Mouse (Mus musculus) MEL (cell line): Measurements from ENCODE around the gene Sh2b3. TPM values are rescaled to one million over a fixed set of nuclear protein-coding genes. Genes with fewer than 3 reads are reported as not detected.

Experiments used
- DNase-seq: peaks from one replicate; pipeline ENCODE4 v3.0.0; 2011; ENCODE audit warnings: low read depth, low spot score
- H3K27ac ChIP-seq: 2 replicates; pipeline ENCODE4 v1.5.1; 2012; ENCODE audit warnings: low read depth, mild to moderate bottlenecking, control low read depth, low read length, moderate library complexity; ENCODE audit not compliant: control insufficient read depth
- H3K27me3 ChIP-seq, 2 experiments: fragments of 150-350 bp in 1 of 2; sonication (generic) in 1 of 2; 2 replicates each; pipeline ENCODE4 v1.6.1; 2012; ENCODE audit warnings: low read length in 2 of 2, mild to moderate bottlenecking in 2 of 2, improper control_type of control experiment in 1 of 2, moderate library complexity in 1 of 2; ENCODE audit not compliant: insufficient read depth in 2 of 2, control insufficient read depth in 1 of 2
- H3K36me3 ChIP-seq, 2 experiments: 2 replicates each; pipeline ENCODE4 v1.6.1; 2012 to 2014; ENCODE audit warnings: low read length in 2 of 2, improper control_type of control experiment in 1 of 2, inconsistent platforms in 1 of 2, mild to moderate bottlenecking in 1 of 2; ENCODE audit not compliant: insufficient read depth in 2 of 2, control insufficient read depth in 1 of 2
- H3K4me1 ChIP-seq, 2 experiments: fragments of 150-350 bp in 1 of 2; sonication (generic) in 1 of 2; 2 replicates each; pipeline ENCODE4 v1.6.1; 2012; ENCODE audit warnings: low read length in 2 of 2, improper control_type of control experiment in 1 of 2, mild to moderate bottlenecking in 1 of 2; ENCODE audit not compliant: insufficient read depth in 2 of 2, control insufficient read depth in 1 of 2
- H3K4me3 ChIP-seq, 2 experiments: fragments of 150-350 bp in 1 of 2; sonication (generic) in 1 of 2; 2 replicates each; pipeline ENCODE4 v1.5.1; 2012; ENCODE audit warnings: low read depth in 2 of 2, low read length in 2 of 2, mild to moderate bottlenecking in 2 of 2, moderate library complexity in 2 of 2, control low read depth in 1 of 2, improper control_type of control experiment in 1 of 2; ENCODE audit not compliant: control insufficient read depth in 1 of 2, insufficient read depth in 1 of 2
- H3K79me2 ChIP-seq: 2 replicates; pipeline ENCODE4 v1.6.1; 2012; ENCODE audit warnings: mild to moderate bottlenecking, low read length, moderate library complexity; ENCODE audit not compliant: control insufficient read depth, poor library complexity, insufficient read depth
- H3K9ac ChIP-seq: 2 replicates; pipeline ENCODE4 v1.6.1; 2012; ENCODE audit warnings: low read depth, mild to moderate bottlenecking, control low read depth, low read length, moderate library complexity; ENCODE audit not compliant: control insufficient read depth, poor library complexity, severe bottlenecking
- H3K9me3 ChIP-seq: fragments of 150-350 bp; sonication (generic); replicated peaks from 2 replicates; pipeline ENCODE4 v1.6.1; 2012; ENCODE audit warnings: mild to moderate bottlenecking, low read length, improper control_type of control experiment, moderate library complexity; ENCODE audit not compliant: insufficient read depth
- CHD1 ChIP-seq: IDR thresholded peaks from 2 replicates; pipeline ENCODE4 v1.6.1; 2012; ENCODE audit warnings: low read depth, mild to moderate bottlenecking, inconsistent platforms, low read length, improper control_type of control experiment
- E2F4 ChIP-seq: IDR thresholded peaks from 2 replicates; pipeline ENCODE4 v1.6.1; 2011; ENCODE audit warnings: low read depth, low read length, improper control_type of control experiment, borderline replicate concordance
- ELF1 ChIP-seq: IDR thresholded peaks from 2 replicates; pipeline ENCODE4 v1.6.1; 2014; ENCODE audit warnings: low read depth, mild to moderate bottlenecking, inconsistent platforms, low read length, improper control_type of control experiment, moderate library complexity
- EP300 ChIP-seq, 2 experiments: IDR thresholded peaks; 2 replicates each; pipeline ENCODE4 v1.6.1; 2011; ENCODE audit warnings: improper control_type of control experiment in 2 of 2, low read length in 2 of 2, low read depth in 1 of 2, mild to moderate bottlenecking in 1 of 2
- ETS1 ChIP-seq: IDR thresholded peaks from 2 replicates; pipeline ENCODE4 v1.6.1; 2012; ENCODE audit warnings: low read depth, mild to moderate bottlenecking, inconsistent platforms, low read length, improper control_type of control experiment, moderate library complexity
- KAT2A ChIP-seq: conservative IDR thresholded peaks from 2 replicates; pipeline ENCODE4 v1.6.1; 2012; ENCODE audit warnings: low read depth, low read length, improper control_type of control experiment, inconsistent platforms
- MAFK ChIP-seq: IDR thresholded peaks from 2 replicates; pipeline ENCODE4 v1.6.1; 2011; ENCODE audit warnings: low read depth, mild to moderate bottlenecking, low read length, improper control_type of control experiment, borderline replicate concordance
- MAX ChIP-seq: IDR thresholded peaks from 2 replicates; pipeline ENCODE4 v1.6.1; 2011; ENCODE audit warnings: low read length, improper control_type of control experiment
- MXI1 ChIP-seq: IDR thresholded peaks from 2 replicates; pipeline ENCODE4 v1.6.1; 2011; ENCODE audit warnings: mild to moderate bottlenecking, low read depth, low read length, improper control_type of control experiment
- MYB ChIP-seq: IDR thresholded peaks from 2 replicates; pipeline ENCODE4 v1.6.1; 2011; ENCODE audit warnings: mild to moderate bottlenecking, low read depth, low read length, improper control_type of control experiment
- MYC ChIP-seq: IDR thresholded peaks from 2 replicates; pipeline ENCODE4 v1.6.1; 2011; ENCODE audit warnings: low read depth, mild to moderate bottlenecking, low read length, improper control_type of control experiment, moderate library complexity
- NELFE ChIP-seq: IDR thresholded peaks from 2 replicates; pipeline ENCODE4 v1.6.1; 2011; ENCODE audit warnings: low read depth, low read length, improper control_type of control experiment
- NRF1 ChIP-seq: IDR thresholded peaks from 2 replicates; pipeline ENCODE4 v1.6.1; 2014; ENCODE audit warnings: low read depth, mild to moderate bottlenecking, inconsistent platforms, low read length, improper control_type of control experiment, moderate library complexity; ENCODE audit not compliant: poor library complexity, insufficient read depth, severe bottlenecking
- POLR2A ChIP-seq, 2 experiments: IDR thresholded peaks; 2 replicates each; pipeline ENCODE4 v1.6.1; 2011 to 2012; ENCODE audit warnings: low read length in 2 of 2, mild to moderate bottlenecking in 2 of 2, control low read depth in 1 of 2, improper control_type of control experiment in 1 of 2, low read depth in 1 of 2, moderate library complexity in 1 of 2; ENCODE audit not compliant: control insufficient read depth in 1 of 2, insufficient read depth in 1 of 2, poor library complexity in 1 of 2
- POLR2AphosphoS2 ChIP-seq: IDR thresholded peaks from 2 replicates; pipeline ENCODE4 v1.6.1; 2011; ENCODE audit warnings: low read length, improper control_type of control experiment
- RAD21 ChIP-seq: IDR thresholded peaks from 2 replicates; pipeline ENCODE4 v1.6.1; 2011; ENCODE audit warnings: mild to moderate bottlenecking, low read depth, low read length, improper control_type of control experiment
- RCOR1 ChIP-seq: IDR thresholded peaks from 2 replicates; pipeline ENCODE4 v1.6.1; 2012; ENCODE audit warnings: low read depth, mild to moderate bottlenecking, inconsistent platforms, low read length, improper control_type of control experiment
- SIN3A ChIP-seq: IDR thresholded peaks from 2 replicates; pipeline ENCODE4 v1.6.1; 2012; ENCODE audit warnings: low read length, improper control_type of control experiment, inconsistent platforms
- SMC3 ChIP-seq: IDR thresholded peaks from 2 replicates; pipeline ENCODE4 v1.6.1; 2011; ENCODE audit warnings: low read depth, low read length, improper control_type of control experiment
- TAL1 ChIP-seq: IDR thresholded peaks from 2 replicates; pipeline ENCODE4 v1.6.1; 2012; ENCODE audit warnings: mild to moderate bottlenecking, inconsistent platforms, low read length, moderate library complexity, mixed read lengths
- TCF12 ChIP-seq: IDR thresholded peaks from 2 replicates; pipeline ENCODE4 v1.6.1; 2014; ENCODE audit warnings: low read depth, mild to moderate bottlenecking, inconsistent platforms, low read length, improper control_type of control experiment, moderate library complexity
- UBTF ChIP-seq: IDR thresholded peaks from 2 replicates; pipeline ENCODE4 v1.6.1; 2012; ENCODE audit warnings: low read depth, mild to moderate bottlenecking, inconsistent platforms, low read length, improper control_type of control experiment, moderate library complexity, borderline replicate concordance; ENCODE audit not compliant: insufficient read depth
- ZMIZ1 ChIP-seq: IDR thresholded peaks from 2 replicates; pipeline ENCODE4 v1.6.1; 2012; ENCODE audit warnings: low read depth, mild to moderate bottlenecking, inconsistent platforms, low read length, improper control_type of control experiment, moderate library complexity
- polyA plus RNA-seq, 2 experiments: library from polyadenylated mRNA; stranded (reverse) in 1 of 2; unstranded in 1 of 2; fragments of >175 nt in 1 of 2; fragments of >200 nt in 1 of 2; gene quantifications; 2 replicates each; pipeline versions ENCODE4 v1.2.1 to v1.2.4; 2012; ENCODE audit warnings: low replicate concordance in 2 of 2, low read depth in 1 of 2; ENCODE audit not compliant: insufficient read length in 2 of 2, insufficient read depth in 1 of 2, missing spikeins in 1 of 2
- total RNA-seq: library from RNA; depleted of rRNA; stranded (reverse); fragments of 300-350 nt; gene quantifications from 2 replicates; pipeline ENCODE4 v1.2.3, GENCODE M21; 2012

Sh2b3 gene
- total and polyA plus RNA-seq, 3 experiments: 14.0 to 43.2 TPM; not detected in 1

DNA sequence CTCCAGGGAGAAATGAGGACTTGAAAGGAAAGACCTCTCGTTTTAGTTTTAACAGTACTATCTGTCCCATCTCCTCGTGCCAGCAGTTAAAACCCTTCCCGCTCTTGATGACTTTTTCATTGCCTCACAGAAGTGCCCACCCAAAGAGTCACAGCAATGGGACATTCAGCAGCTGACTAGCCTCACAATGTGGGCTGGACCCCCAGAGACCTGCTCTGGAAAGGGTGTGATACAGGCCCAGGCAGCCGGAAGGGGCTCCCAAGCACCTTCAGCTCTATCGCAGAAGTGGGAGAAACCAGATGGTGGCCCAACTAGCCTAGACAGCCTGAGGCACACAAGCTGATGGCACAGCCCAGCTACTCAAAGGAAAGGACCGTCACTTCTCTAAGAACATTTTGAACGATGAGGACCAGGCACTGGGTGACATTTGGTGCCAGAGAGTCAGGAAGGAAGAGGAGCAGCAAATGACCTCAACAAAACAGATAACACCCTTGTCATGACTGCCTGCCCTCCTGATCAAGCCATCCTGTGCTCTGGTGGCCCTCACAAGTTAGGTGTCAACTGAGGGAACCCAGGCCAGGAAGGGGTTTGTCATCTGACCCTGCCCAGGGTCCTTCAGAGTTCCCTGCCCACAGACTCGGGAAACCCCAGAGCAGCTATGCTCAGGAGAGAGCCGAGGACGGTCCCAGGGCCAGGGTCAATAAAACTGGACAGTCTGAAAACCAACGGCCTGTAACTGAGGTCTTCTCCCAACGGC lies 2.3 kb downstream of the Sh2b3 start:
- Histone ChIP-seq H3K9ac (peak overlapping the region; percentile 99), H3K4me1 (peaks cover 0 to 26% of the 10 kb centered on the region in 2 experiments; a peak in 3 of 4 replicates), H3K27ac (peak overlapping the region; percentile 27; the same call in 1 of the 2 replicates), H3K9me3 (no peaks in the 10 kb centered on the region), H3K4me3 (peak overlapping the region; percentile 70 to 93), H3K36me3 (peaks cover 0 to 19% of the 10 kb centered on the region in 2 experiments; a peak in 2 of 4 replicates), H3K79me2 (peaks cover 60% of the 10 kb centered on the region), H3K27me3 (no peaks in the 10 kb centered on the region)
- no peak for TF ChIP-seq UBTF
- no peak for TF ChIP-seq ETS1
- 0 out of 4 replicates have a peak, but pooled peaks of 1 of the 2 experiments have one; percentile 15 for TF ChIP-seq POLR2A (IDR thresholded peaks at IDR 0.05; ENCODE audit: control insufficient read depth in 1 of 2, insufficient read depth in 1 of 2, low read depth in 1 of 2, low read length in 2 of 2, poor library complexity in 1 of 2)
- no peak for TF ChIP-seq TAL1
- no peak for TF ChIP-seq RAD21
- TF ChIP-seq NELFE: no peak
- TF ChIP-seq CHD1: no peak
- no peak for TF ChIP-seq E2F4
- no peak for TF ChIP-seq MYC
- TF ChIP-seq ELF1: no peak
- TF ChIP-seq MAX: 0 out of 2 replicates have a peak, but pooled peaks have one; percentile 29
- TF ChIP-seq RCOR1: no peak
- no peak for TF ChIP-seq MAFK
- TF ChIP-seq MYB: no peak
- no peak for TF ChIP-seq SMC3
- DNase-seq: peak; percentile 42

DNA sequence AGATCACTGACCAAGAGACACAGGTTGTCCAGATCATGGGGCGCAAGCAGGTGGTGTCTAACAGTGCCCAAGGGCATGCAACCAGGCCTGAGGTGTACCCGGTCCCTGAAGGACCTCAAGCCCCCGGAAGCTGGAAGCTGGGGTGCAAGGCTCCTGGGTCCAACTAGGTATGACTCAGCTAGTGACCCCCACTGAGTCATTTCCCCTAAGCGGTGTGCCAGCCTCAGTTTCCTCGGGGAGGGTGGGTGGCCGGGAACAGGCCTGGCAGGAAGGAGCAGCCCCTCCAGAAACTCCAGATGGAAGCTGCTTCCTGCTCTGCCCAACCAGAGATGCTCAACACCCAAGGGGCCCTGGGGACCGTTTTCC lies 3.2 kb downstream of the Sh2b3 start:
- no peak for DNase-seq
- no peaks in the 10 kb centered on the region for H3K9me3 ChIP-seq
- H3K27ac ChIP-seq: no peak overlapping the region
- H3K79me2 ChIP-seq: peaks cover 63% of the 10 kb centered on the region
- peak overlapping the region in 1 of 2 experiments; percentile 7; a peak in 1 of 4 replicates for H3K4me3 ChIP-seq
- H3K4me1 ChIP-seq: peaks cover 0 to 26% of the 10 kb centered on the region in 2 experiments; a peak in 3 of 4 replicates
- TF ChIP-seq POLR2A (IDR thresholded peaks at IDR 0.05; ENCODE audit: control insufficient read depth in 1 of 2, insufficient read depth in 1 of 2, low read depth in 1 of 2, low read length in 2 of 2, poor library complexity in 1 of 2) (no peak), SIN3A (no peak), ZMIZ1 (no peak), POLR2AphosphoS2 (no peak), TCF12 (no peak), CHD1 (no peak), MYB (no peak), MYC (no peak), EP300 (IDR thresholded peaks at IDR 0.05; ENCODE audit: low read depth in 1 of 2, low read length in 2 of 2) (no peak), KAT2A (no peak), MXI1 (no peak), NRF1 (no peak), UBTF (no peak)
- H3K27me3 ChIP-seq: no peaks in the 10 kb centered on the region
- peaks cover 0 to 19% of the 10 kb centered on the region in 2 experiments; a peak in 2 of 4 replicates for H3K36me3 ChIP-seq
- peak overlapping the region; percentile 1; the same call in 1 of the 2 replicates for H3K9ac ChIP-seq
